Mouse (Mus musculus) forebrain, embryonic 14.5 days (tissue): ENCODE results near the gene Dnttip1. TPM values are rescaled to one million over a fixed set of nuclear protein-coding genes. Genes with fewer than 3 reads are reported as not detected.

Experiments used
- ATAC-seq: fragments of 200-750 bp; cut with Nextera tagmentation; 2 replicates; pipeline ENCODE4 v1.8.0; 2017; ENCODE audit warnings: mild to moderate bottlenecking, moderate library complexity
- DNase-seq: peaks from one replicate; pipeline ENCODE4 v3.0.0-alpha.2; 2015; ENCODE audit warnings: low spot score
- H3K27ac ChIP-seq: fragments of 300-500 bp; sonication (generic); 2 replicates; pipeline ENCODE4 v1.5.1; 2014; ENCODE audit warnings: low read depth, mild to moderate bottlenecking, control low read depth, low read length, moderate library complexity
- H3K27me3 ChIP-seq: fragments of 300-500 bp; sonication (generic); replicated peaks from 2 replicates; pipeline ENCODE4 v1.6.1; 2014; ENCODE audit warnings: low read length, control low read depth, mixed read lengths; ENCODE audit not compliant: control insufficient read depth, insufficient read depth
- H3K36me3 ChIP-seq: fragments of 300-500 bp; sonication (generic); 2 replicates; pipeline ENCODE4 v1.6.1; 2014; ENCODE audit warnings: low read length, control low read depth; ENCODE audit not compliant: control insufficient read depth, insufficient read depth
- H3K4me1 ChIP-seq: fragments of 300-500 bp; sonication (generic); 2 replicates; pipeline ENCODE4 v1.6.1; 2014; ENCODE audit warnings: antibody characterized with exemption, low read length, control low read depth; ENCODE audit not compliant: control insufficient read depth, insufficient read depth
- H3K4me2 ChIP-seq: fragments of 300-500 bp; sonication (generic); 2 replicates; pipeline ENCODE4 v1.6.1; 2014; ENCODE audit warnings: mild to moderate bottlenecking, control low read depth, low read length
- H3K4me3 ChIP-seq: fragments of 300-500 bp; sonication (generic); 2 replicates; pipeline ENCODE4 v1.5.1; 2014; ENCODE audit warnings: low read depth, low read length, control low read depth
- H3K9ac ChIP-seq: fragments of 300-500 bp; sonication (generic); 2 replicates; pipeline ENCODE4 v1.6.1; 2014; ENCODE audit warnings: mild to moderate bottlenecking, low read length, control low read depth, moderate library complexity
- H3K9me3 ChIP-seq: fragments of 300-500 bp; sonication (generic); replicated peaks from 2 replicates; pipeline ENCODE4 v1.6.1; 2016; ENCODE audit warnings: low read length, control low read depth, mixed read lengths; ENCODE audit not compliant: control insufficient read depth
- WGBS: fragments of 180-500 bp; shearing (Covaris S2); extraction: QIAGEN DNeasy Blood & Tissue Kit; methylation state at CpG from one replicate; pipeline ENCODE4 v1.1.7; 2014; 5-methylcytosine and 5-hydroxymethylcytosine counted together
- polyA plus RNA-seq: library from polyadenylated mRNA; unstranded; fragments of >200 nt; fragmentation: Nextera tagmentation; extraction: Ambion mirVana; gene quantifications from 2 replicates; pipeline ENCODE4 v1.2.1, GENCODE M21; 2014

The Dnttip1 gene
- polyA plus RNA-seq, 1 experiment from 2014 or later = 64.9 TPM

- Histone ChIP-seq H3K27ac (no peak overlapping the region), H3K4me2 (peak overlapping the region; percentile 62), H3K9ac (peak overlapping the region; percentile 78), H3K4me1 (peaks cover 8% of the 10 kb centered on the region; the same call in 1 of the 2 replicates), H3K4me3 (peak overlapping the region; percentile 77; the same call in 1 of the 2 replicates), H3K36me3 (0 out of 2 replicates have a peak, but pooled peaks cover 16% of the 10 kb centered on the region), H3K27me3 (no peaks in the 10 kb centered on the region), H3K9me3 (no peaks in the 10 kb centered on the region)
- DNase-seq (no peak), ATAC-seq (no peak)
- WGBS = 91% methylated on average over 16 of the region's 16 CpGs
Measured at GRCm38 (mm10) chr2:164803201-164803920, 57.6 kb downstream of the Dnttip1 start.

- H3K27me3 ChIP-seq = no peaks in the 10 kb centered on the region
- peaks cover 8% of the 10 kb centered on the region; the same call in 1 of the 2 replicates for H3K4me1 ChIP-seq
- peak overlapping the region; percentile 62 for H3K4me2 ChIP-seq
- H3K9me3 ChIP-seq = no peaks in the 10 kb centered on the region
- WGBS = 55% methylated on average over 1 of the region's 1 CpGs
- peak overlapping the region; percentile 77 for H3K4me3 ChIP-seq
- H3K27ac ChIP-seq = no peak overlapping the region
- ATAC-seq (no peak), DNase-seq (no peak)
- H3K9ac ChIP-seq = peak overlapping the region; percentile 78
- H3K36me3 ChIP-seq = peaks cover 19% of the 10 kb centered on the region; the same call in 1 of the 2 replicates
Measured at GRCm38 (mm10) chr2:164803921-164804313, 58.1 kb downstream of the Dnttip1 start.

GRCm38 (mm10) chr2:164804533-164805331 lies 58.9 kb downstream of the Dnttip1 start, which contains the start of the genes Acot8 and Zswim3:
Acot8 (minus strand) TSS chr2:164804882.
Zswim3 (plus strand) TSS chr2:164805098.
- H3K9me3 ChIP-seq = no peaks in the 10 kb centered on the region
- no peaks in the 10 kb centered on the region for H3K27me3 ChIP-seq
- under 1% methylated on average over 47 of the region's 47 CpGs for WGBS
- peaks cover 8% of the 10 kb centered on the region; the same call in 1 of the 2 replicates for H3K4me1 ChIP-seq
- H3K27ac ChIP-seq = peak within 1 kb of the TSS; percentile 74
- peaks cover 16% of the 10 kb centered on the region; the same call in 1 of the 2 replicates for H3K36me3 ChIP-seq
- ATAC-seq = peak; percentile 98
- peak within 1 kb of the TSS; percentile 77 for H3K4me3 ChIP-seq
- H3K4me2 ChIP-seq = peak within 1 kb of the TSS; percentile 85
- peak; percentile 99 for DNase-seq
- peak within 1 kb of the TSS; percentile 78 for H3K9ac ChIP-seq

- H3K27me3 ChIP-seq = no peaks in the 10 kb centered on the region
- WGBS = 1% methylated on average over 21 of the region's 21 CpGs
- peak overlapping the region; percentile 74 for H3K27ac ChIP-seq
- DNase-seq = no peak
- H3K4me3 ChIP-seq = peak overlapping the region; percentile 77
- H3K9ac ChIP-seq = peak overlapping the region; percentile 77
- ATAC-seq = peak; percentile 63; the same call in 1 of the 2 replicates
- peaks cover 11% of the 10 kb centered on the region; the same call in 1 of the 2 replicates for H3K36me3 ChIP-seq
- H3K4me2 ChIP-seq = peak overlapping the region; percentile 85
- no peaks in the 10 kb centered on the region for H3K9me3 ChIP-seq
- H3K4me1 ChIP-seq = peaks cover 8% of the 10 kb centered on the region; the same call in 1 of the 2 replicates
Measured at GRCm38 (mm10) chr2:164805332-164805718, 59.5 kb downstream of the Dnttip1 start.

GRCm38 (mm10) chr2:164806614-164807013 lies 60.8 kb downstream of the Dnttip1 start:
- peaks cover 5% of the 10 kb centered on the region; the same call in 1 of the 2 replicates for H3K36me3 ChIP-seq
- DNase-seq (no peak), ATAC-seq (no peak)
- H3K9me3 ChIP-seq = no peaks in the 10 kb centered on the region
- H3K27me3 ChIP-seq = no peaks in the 10 kb centered on the region
- 86% methylated on average over 7 of the region's 7 CpGs for WGBS
- no peak overlapping the region for H3K27ac ChIP-seq
- peak overlapping the region; percentile 13; the same call in 1 of the 2 replicates for H3K9ac ChIP-seq
- H3K4me2 ChIP-seq = 0 out of 2 replicates have a peak overlapping the region, but pooled peaks have one; percentile 85
- no peak overlapping the region for H3K4me3 ChIP-seq
- H3K4me1 ChIP-seq = peaks cover 8% of the 10 kb centered on the region; the same call in 1 of the 2 replicates

GRCm38 (mm10) chr2:164813557-164813956 lies 67.8 kb downstream of the Dnttip1 start:
- Histone ChIP-seq H3K4me2 (no peak overlapping the region), H3K4me3 (no peak overlapping the region), H3K36me3 (peaks cover 15% of the 10 kb centered on the region; the same call in 1 of the 2 replicates), H3K9me3 (no peaks in the 10 kb centered on the region), H3K4me1 (no peaks in the 10 kb centered on the region), H3K9ac (no peak overlapping the region), H3K27ac (no peak overlapping the region), H3K27me3 (no peaks in the 10 kb centered on the region)
- no peak for DNase-seq
- 69% methylated on average over 2 of the region's 2 CpGs for WGBS
- no peak for ATAC-seq

- H3K27ac ChIP-seq = no peak overlapping the region
- DNase-seq (no peak), ATAC-seq (no peak)
- H3K9me3 ChIP-seq = no peaks in the 10 kb centered on the region
- no peak overlapping the region for H3K9ac ChIP-seq
- no peaks in the 10 kb centered on the region for H3K4me1 ChIP-seq
- H3K4me2 ChIP-seq = no peak overlapping the region
- 91% methylated on average over 5 of the region's 5 CpGs for whole genome bisulfite sequencing
- no peaks in the 10 kb centered on the region for H3K27me3 ChIP-seq
- H3K36me3 ChIP-seq = peaks cover 17% of the 10 kb centered on the region
- H3K4me3 ChIP-seq = no peak overlapping the region
Measured at GRCm38 (mm10) chr2:164815348-164815747, 69.6 kb downstream of the Dnttip1 start.

- no peak for ATAC-seq
- H3K9me3 ChIP-seq = no peaks in the 10 kb centered on the region
- DNase-seq = no peak
- WGBS = 92% methylated on average over 8 of the region's 8 CpGs
- no peak overlapping the region for H3K9ac ChIP-seq
- H3K27ac ChIP-seq = no peak overlapping the region
- no peak overlapping the region for H3K4me3 ChIP-seq
- H3K4me1 ChIP-seq = no peaks in the 10 kb centered on the region
- H3K27me3 ChIP-seq = no peaks in the 10 kb centered on the region
- H3K4me2 ChIP-seq = no peak overlapping the region
- H3K36me3 ChIP-seq = peaks cover 22% of the 10 kb centered on the region
Measured at GRCm38 (mm10) chr2:164815821-164816220, 70.0 kb downstream of the Dnttip1 start.
